Mouse (Mus musculus) kidney, adult 11 months (tissue): ENCODE measurements at regions not wholly inside any gene's neighbourhood (a gene's known extent, or its start where the extent isn't known, plus 50 kb on each side); places are given as distances from the start of the nearest gene placed in this dataset.
A peak's percentile ranks its signal among the peaks of the same experiment; 100 is the strongest.
"Not testable (repeated sequence)": the region's sequence is repeated elsewhere in the genome, so short reads cannot be mapped to it uniquely, and the experiment has no call there.

Experiments used
- DNase-seq: peaks from one replicate; pipeline ENCODE4 v3.0.0; 2022

DNA sequence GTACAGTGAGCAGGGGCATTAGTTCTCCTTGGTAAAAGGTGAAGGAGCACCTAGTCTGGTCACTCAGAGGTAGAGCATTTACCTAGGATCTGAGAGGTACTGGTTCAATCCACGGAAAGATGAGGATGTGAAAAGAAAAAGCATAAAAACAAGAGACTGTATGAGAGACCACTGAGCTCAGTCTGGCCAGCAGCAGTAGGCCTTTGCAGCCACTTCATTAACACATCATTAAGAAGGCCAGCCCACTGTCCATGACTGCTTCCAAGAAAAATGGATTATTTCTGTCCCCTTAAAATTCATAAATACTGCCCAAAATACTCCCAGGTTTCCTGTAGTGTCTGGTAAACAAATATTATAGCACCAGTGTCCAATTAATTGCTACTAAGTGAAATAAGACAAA, 499.3 kb upstream of the 4930578C19Rik start:
- no peak for DNase-seq

DNA sequence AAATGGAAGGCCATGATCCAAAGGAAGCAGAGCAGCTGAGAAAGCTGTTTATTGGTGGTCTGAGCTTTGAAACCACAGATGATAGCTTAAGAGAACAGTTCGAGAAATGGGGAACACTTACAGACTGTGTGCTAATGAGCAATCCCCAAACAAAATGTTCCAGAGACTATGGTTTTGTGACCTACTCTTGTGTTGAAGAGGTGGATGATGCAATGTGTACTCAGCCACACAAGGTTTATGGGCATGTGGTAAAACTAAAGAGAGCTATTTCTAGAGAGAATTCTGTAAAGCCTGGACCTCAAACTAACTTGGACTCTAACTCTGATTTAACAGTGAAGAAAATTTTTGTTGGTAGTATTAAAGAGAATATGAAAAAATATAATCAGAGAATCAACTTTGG, 481.4 kb upstream of the 4930578C19Rik start:
- no peak for DNase-seq

DNA sequence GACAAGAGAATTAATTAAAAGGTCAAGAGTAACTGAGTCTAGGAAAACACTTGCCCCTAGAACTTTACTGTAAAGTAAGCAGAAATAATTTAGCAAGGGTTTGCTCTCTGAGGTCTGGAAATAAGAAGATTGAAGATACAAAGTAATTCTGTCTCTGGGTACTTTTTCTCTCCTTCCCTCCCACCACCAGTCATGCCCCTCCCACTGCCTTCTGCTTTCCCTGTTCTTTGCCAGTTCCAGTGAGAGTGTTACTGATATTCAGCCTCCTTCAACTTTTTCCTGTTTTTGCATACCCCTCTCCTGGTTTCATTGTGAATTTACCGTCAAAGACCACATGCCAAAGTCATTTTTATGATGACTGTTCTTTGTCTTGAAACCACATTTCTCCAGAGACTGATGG, 472.1 kb upstream of the 4930578C19Rik start:
- no peak for DNase-seq

DNA sequence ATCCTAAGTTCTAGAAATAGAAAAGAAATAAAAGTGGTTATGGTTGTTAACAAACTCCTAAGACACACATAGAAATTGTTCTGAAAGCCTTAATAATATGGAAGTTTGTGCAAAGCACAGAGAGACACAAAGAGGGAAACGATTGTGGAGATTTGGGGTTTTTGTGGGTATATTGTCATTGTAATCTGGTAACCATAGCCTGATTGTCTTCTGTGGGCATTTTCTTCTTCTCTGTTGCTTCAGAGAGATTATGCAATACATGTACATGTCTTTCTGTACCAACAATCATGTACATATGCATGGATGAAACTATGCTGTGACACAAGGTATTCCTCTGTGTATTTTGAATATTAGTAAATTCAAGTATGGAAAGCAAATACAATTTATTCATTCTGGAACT, 461.9 kb upstream of the 4930578C19Rik start:
- DNase-seq, result no peak

DNA sequence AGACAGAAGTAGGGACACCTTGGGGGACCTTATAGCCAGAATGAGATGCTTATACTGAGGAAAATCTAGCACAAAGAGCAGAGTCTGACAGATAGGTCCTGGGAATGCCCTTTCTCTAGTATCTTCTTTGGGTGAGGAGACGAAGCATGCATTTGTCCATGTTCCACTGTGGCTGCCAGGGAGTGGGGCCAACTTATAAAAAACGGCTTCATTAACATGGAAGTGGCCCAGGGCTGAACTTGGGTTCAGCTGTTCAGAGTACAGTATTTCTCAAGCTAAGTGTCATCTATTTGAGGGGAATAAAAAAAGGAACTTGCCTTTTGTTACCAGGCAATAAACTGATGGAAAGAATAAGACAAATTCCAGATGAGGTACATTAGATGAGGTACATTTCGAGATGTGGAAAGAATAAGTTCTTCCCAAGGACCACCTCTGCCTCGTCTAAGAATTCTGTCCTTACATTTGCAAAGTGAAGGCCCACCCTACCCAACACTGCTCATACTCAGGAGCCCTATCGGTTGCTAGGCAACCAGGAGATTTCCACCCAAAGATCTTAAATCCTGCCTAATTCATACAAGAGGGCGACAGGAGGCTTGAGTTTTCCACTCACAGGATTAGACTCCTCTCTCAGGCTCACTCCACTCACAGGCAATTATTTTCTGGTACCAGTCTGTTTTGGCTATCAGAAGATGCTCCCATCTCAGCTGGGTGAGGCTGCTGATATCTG, 460.3 kb upstream of the 4930578C19Rik start:
- DNase-seq, result no peak

DNA sequence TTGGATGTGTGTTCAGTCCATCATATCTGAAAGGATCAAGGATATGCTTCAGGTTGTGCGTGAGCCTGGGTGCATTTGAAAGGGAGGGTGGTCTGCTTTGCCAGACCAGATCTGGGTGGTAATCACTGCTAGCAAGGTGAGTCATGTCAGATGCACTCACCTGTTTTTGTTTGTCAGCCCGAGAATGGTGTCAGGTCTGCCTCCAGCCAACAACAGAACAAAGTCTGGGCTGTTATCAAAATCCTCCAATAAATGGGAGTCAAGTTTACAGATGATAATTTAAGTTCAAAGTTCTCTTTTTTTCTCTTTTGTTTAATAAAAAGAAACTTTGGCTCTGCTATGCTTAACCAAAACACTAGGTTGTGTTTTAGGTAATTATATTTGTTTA, 421.6 kb upstream of the 4930578C19Rik start:
- no peak for DNase-seq

DNA sequence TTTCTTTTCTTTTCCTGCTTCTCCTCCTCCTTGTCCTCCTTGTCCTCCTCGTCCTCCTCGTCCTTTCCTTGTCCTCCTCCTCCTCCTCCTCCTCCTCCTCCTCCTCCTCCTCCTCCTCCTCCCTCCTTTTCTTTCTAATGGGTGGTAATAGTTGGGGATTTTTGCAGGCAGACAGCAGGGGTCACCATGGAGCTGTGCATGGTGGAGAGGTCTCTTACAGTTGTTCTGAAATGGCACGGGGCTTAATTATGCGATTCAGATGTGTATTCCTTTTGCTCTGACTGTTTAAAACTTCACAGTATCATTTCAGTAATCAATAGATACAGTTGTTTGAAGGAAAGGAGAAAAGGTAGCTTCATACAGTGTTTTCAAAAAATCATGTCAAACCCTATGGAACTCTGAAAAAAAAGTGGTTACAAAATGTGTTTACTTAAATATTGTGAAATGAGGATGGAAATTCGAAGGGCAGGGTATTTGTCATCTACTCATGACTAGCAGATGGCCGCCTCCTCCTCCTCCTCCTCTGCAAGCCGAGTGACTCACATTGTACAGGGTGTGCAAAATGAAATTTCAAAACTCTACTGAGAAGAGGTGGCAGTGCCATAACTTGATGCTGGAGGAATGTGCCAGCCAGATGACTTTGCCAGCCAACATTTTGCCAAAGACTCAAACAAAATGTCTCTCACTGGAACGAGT, 421.0 kb upstream of the 4930578C19Rik start:
- DNase-seq, result no peak

DNA sequence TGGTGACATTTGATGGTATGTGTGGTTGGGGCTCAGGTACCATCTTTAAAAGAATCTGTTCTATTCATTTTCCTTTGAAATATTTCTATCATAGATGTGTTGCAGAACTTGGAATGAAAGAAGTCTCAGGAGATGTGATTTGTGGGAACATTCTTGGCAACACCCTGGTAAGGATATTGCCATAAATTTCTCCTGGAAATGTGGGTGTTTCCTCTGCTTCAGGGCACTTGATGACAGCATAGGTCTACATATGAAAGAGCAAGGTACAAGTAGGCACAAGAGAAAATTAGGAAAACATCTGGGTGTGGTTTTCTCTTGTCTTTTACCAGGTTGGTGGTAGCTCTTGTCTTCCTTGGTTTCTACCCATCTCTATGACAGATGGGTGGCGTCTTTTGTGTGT, 414.5 kb upstream of the 4930578C19Rik start:
- DNase-seq, result no peak

DNA sequence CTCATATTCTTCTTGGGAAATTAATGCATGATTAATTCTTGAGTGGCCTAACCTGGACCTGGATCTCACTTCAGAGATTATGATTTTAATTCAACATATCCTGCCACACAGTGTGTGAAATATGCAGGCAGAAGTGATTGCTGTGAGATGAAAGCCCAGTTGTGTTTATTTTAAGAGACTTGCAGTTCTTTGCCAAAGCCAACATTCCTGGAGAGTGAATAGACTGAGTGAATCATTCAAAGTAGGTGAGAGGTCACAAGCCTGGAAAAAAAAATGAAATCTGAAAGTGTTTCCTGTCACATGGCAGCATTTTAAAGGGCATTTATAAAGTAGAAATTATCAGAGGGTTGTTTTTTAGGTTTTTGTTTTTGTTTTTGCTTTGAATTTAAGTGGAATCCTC, 412.9 kb upstream of the 4930578C19Rik start:
- peak; percentile 9 for DNase-seq

DNA sequence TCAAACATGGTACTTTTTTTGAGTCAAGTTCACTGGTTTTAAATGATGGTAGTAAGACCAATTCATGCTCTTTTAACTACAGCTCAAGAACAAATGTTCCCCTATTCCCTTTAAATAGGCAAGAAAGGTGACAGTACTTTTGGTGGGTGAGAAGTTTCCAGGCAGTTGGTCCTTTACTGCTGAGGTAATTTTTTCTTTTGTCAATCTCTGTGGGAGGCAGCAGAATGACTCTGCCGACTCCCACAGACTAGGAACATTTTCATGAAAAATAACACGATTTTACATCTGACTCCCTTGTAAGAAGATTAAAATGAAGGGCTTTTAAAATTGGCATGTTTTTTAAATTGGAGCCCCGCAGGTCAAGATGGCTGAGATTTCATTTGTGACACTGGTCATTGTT, 377.5 kb upstream of the 4930578C19Rik start:
- DNase-seq, result no peak

DNA sequence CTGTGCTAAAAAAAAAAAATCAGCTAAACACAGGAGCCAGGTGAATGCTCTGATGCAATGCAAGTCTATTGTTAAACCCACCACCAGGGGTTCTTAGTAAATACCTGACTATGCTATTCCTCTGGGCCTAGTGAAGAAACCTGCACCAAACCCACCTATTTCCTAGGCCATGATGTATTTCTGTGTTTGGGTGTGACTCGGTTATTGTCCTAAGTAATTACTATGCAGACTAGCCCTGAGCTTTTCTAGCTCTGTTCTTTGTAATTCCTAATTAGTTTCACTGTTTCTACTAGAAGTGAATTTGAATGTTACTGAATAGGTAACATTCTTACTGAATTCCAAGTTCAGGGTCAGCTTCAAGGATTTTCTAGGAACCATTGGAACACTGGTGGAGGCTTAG, 363.8 kb upstream of the 4930578C19Rik start:
- not testable (repeated sequence) for DNase-seq

DNA sequence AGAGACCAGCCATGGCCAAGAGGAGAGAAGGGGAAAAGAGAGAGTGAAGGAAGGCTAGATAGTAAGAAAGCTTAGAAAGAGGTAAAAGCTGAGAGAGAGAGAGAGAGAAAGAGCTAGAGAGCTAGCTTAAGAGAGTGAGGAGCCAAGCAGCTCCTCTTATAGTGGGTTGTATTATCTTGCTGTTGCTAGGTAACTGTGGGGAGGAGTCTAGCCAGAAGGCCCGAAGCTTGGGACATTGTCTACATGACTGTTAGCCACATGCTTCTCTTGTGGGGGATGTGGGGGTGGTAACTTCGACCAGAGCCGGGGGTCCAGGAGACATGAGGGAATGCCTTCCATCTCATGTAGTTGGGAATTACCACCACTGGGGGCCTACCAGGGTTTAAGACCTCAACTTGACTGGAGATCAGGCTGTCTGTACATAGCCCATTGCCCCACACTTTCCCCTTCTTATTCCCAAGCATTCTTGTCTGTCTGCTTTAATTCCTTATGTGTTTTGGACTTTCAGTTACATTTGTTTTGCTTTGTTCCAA, 353.3 kb upstream of the 4930578C19Rik start:
- no peak for DNase-seq
